In genomic region chr12:98900341-98900880, GRCm38 (mm10) we compare ENCODE assay signal across 8 mouse cellular contexts. TPM values are rescaled to one million over a fixed set of nuclear protein-coding genes. Genes with fewer than 3 reads are reported as not detected.
DNase-seq lines count a peak whose midpoint lies in the region; ATAC-seq and TF ChIP-seq lines count a peak whose summit lies in the region.

No protein-coding gene starts in this region.

- TF ChIP-seq CTCF in kidney, adult 2 months (conservative IDR thresholded peaks at IDR 0.05; ENCODE audit: insufficient read depth, insufficient read length, low read depth, low read length): no peak

- TF ChIP-seq POLR2A in kidney, adult 2 months (IDR thresholded peaks at IDR 0.05; ENCODE audit: low read depth, low read length): no peak

- H3K4me3 ChIP-seq in kidney, adult 2 months (ENCODE audit: insufficient read depth, low read depth, low read length): peak overlapping the region; percentile 84
- peak overlapping the region; percentile 89 for H3K4me3 ChIP-seq in forebrain, embryonic 10.5 days
- peak overlapping the region; percentile 75 for H3K4me3 ChIP-seq in intestine, embryonic 16.5 days (ENCODE audit: low read length)
- H3K4me3 ChIP-seq in megakaryocyte, embryonic 14.5 days (replicated peaks): peak overlapping the region; percentile 94
- H3K4me3 ChIP-seq in stomach, embryonic 15.5 days (replicated peaks): peak overlapping the region; percentile 77

- H3K27me3 ChIP-seq in kidney, adult 2 months (replicated peaks; ENCODE audit: control insufficient read depth, insufficient read depth, low read length): no peaks in the 10 kb centered on the region
- H3K27me3 ChIP-seq in forebrain, embryonic 10.5 days (ENCODE audit: poor library complexity, severe bottlenecking): peaks cover 9% of the 10 kb centered on the region; the same call in 1 of the 2 replicates
- H3K27me3 ChIP-seq in intestine, embryonic 16.5 days (replicated peaks; ENCODE audit: control insufficient read depth, insufficient read depth, low read length): 0 out of 2 replicates have a peak, but pooled peaks cover 8% of the 10 kb centered on the region
- H3K27me3 ChIP-seq in megakaryocyte, embryonic 14.5 days (replicated peaks): peaks cover 30% of the 10 kb centered on the region
- H3K27me3 ChIP-seq in stomach, embryonic 15.5 days (replicated peaks): peaks cover 4% of the 10 kb centered on the region; the same call in 1 of the 2 replicates

- H3K9ac ChIP-seq in intestine, embryonic 16.5 days (ENCODE audit: low read depth, low read length): peak overlapping the region; percentile 69
- peak overlapping the region; percentile 60; the same call in 1 of the 2 replicates for H3K9ac ChIP-seq in stomach, embryonic 15.5 days

- no peaks in the 10 kb centered on the region for H3K36me3 ChIP-seq in kidney, adult 2 months (ENCODE audit: control insufficient read depth, insufficient read depth, low read length)
- H3K36me3 ChIP-seq in forebrain, embryonic 10.5 days (replicated peaks): no peaks in the 10 kb centered on the region
- H3K36me3 ChIP-seq in intestine, embryonic 16.5 days (ENCODE audit: control insufficient read depth, insufficient read depth, low read length): no peaks in the 10 kb centered on the region
- no peaks in the 10 kb centered on the region for H3K36me3 ChIP-seq in megakaryocyte, embryonic 14.5 days (replicated peaks; ENCODE audit: low read length)
- no peaks in the 10 kb centered on the region for H3K36me3 ChIP-seq in stomach, embryonic 15.5 days

- peak overlapping the region; percentile 97 for H3K4me2 ChIP-seq in intestine, embryonic 16.5 days (ENCODE audit: low read depth, low read length)
- H3K4me2 ChIP-seq in stomach, embryonic 15.5 days: peak overlapping the region; percentile 97

- ATAC-seq in intestine, embryonic 16.5 days: peak; percentile 32; the same call in 1 of the 2 replicates
- ATAC-seq in stomach, embryonic 15.5 days (ENCODE audit: insufficient read depth, low FRiP score, low read depth): peak; percentile 33; the same call in 1 of the 2 replicates
- no peak for ATAC-seq in erythroid progenitor cell, adult 5-6 weeks (replicated peaks; ENCODE audit: low FRiP score, poor library complexity, severe bottlenecking)

- no peak for DNase-seq in kidney, adult 2 months
- DNase-seq in kidney, adult 18-20 months: no peak
- DNase-seq in MN1 (ENCODE audit: low spot score): peak; percentile 23
- DNase-seq in forebrain, embryonic 10.5 days (ENCODE audit: extremely low spot score, low spot score): peak; percentile 46

- 3% methylated on average over 31 of the region's 31 CpGs for WGBS in kidney, adult 2 months
- WGBS in forebrain, embryonic 10.5 days: 3% methylated on average over 31 of the region's 31 CpGs
- 4% methylated on average over 31 of the region's 31 CpGs for WGBS in intestine, embryonic 16.5 days
- WGBS in stomach, embryonic 15.5 days: 4% methylated on average over 30 of the region's 31 CpGs

- no peaks in the 10 kb centered on the region for H3K9me3 ChIP-seq in forebrain, embryonic 10.5 days
- H3K9me3 ChIP-seq in intestine, embryonic 16.5 days (ENCODE audit: control insufficient read depth, low read length): no peaks in the 10 kb centered on the region
- peaks cover 7% of the 10 kb centered on the region; the same call in 1 of the 2 replicates for H3K9me3 ChIP-seq in megakaryocyte, embryonic 14.5 days
- no peaks in the 10 kb centered on the region for H3K9me3 ChIP-seq in stomach, embryonic 15.5 days

- H3K4me1 ChIP-seq in kidney, adult 2 months (ENCODE audit: control insufficient read depth, insufficient read depth, low read length): no peaks in the 10 kb centered on the region
- H3K4me1 ChIP-seq in forebrain, embryonic 10.5 days: peaks cover 30% of the 10 kb centered on the region
- H3K4me1 ChIP-seq in intestine, embryonic 16.5 days (ENCODE audit: control insufficient read depth, insufficient read depth, low read length): 0 out of 2 replicates have a peak, but pooled peaks cover 3% of the 10 kb centered on the region
- H3K4me1 ChIP-seq in megakaryocyte, embryonic 14.5 days: peaks cover 10% of the 10 kb centered on the region
- H3K4me1 ChIP-seq in stomach, embryonic 15.5 days: no peaks in the 10 kb centered on the region

- H3K27ac ChIP-seq in kidney, adult 2 months (ENCODE audit: insufficient read depth, low read depth, low read length): no peak overlapping the region
- peak overlapping the region; percentile 92 for H3K27ac ChIP-seq in forebrain, embryonic 10.5 days
- H3K27ac ChIP-seq in intestine, embryonic 16.5 days (ENCODE audit: low read length): no peak overlapping the region
- no peak overlapping the region for H3K27ac ChIP-seq in stomach, embryonic 15.5 days

RNA-seq across cellular contexts. Expression of gene Eml5, which starts 0.9 kb away (rescaled TPM):
- 6.5 and 8.1 TPM in 2 replicates for polyA plus RNA-seq in kidney, adult 2 months (2012; rRNA removed)
- polyA plus RNA-seq in forebrain, embryonic 10.5 days (2016; fragmentation: Nextera tagmentation; extraction: Ambion mirVana): 20.5 and 21.0 TPM in 2 replicates
- 4.9 and 5.1 TPM in 2 replicates for polyA plus RNA-seq in intestine, embryonic 16.5 days (2015; fragmentation: Nextera tagmentation; extraction: Ambion mirVana)
- polyA plus RNA-seq in megakaryocyte, embryonic 14.5 days (2012; ENCODE audit: insufficient read depth, low replicate concordance): 0.09 TPM in 1 of 2 replicates, not detected in the other
- 10.4 and 10.9 TPM in 2 replicates for polyA plus RNA-seq in stomach, embryonic 15.5 days (2015; fragmentation: Nextera tagmentation; extraction: Ambion mirVana)
- 0.36 and 3.8 TPM in 2 replicates for total RNA-seq in erythroid progenitor cell, adult 5-6 weeks (2015; ENCODE audit: low replicate concordance)
- total RNA-seq in erythroid progenitor cell, adult 5-6 weeks (2017; ENCODE audit: low replicate concordance): 0.45 and 4.0 TPM in 2 replicates

RNA-seq across cellular contexts. Expression of gene Ttc8, which starts 20.0 kb away (rescaled TPM):
- polyA plus RNA-seq in kidney, adult 2 months (2012; rRNA removed): 36.1 and 38.7 TPM in 2 replicates
- polyA plus RNA-seq in forebrain, embryonic 10.5 days (2016; fragmentation: Nextera tagmentation; extraction: Ambion mirVana): 40.0 and 42.7 TPM in 2 replicates
- 13.1 and 14.6 TPM in 2 replicates for polyA plus RNA-seq in intestine, embryonic 16.5 days (2015; fragmentation: Nextera tagmentation; extraction: Ambion mirVana)
- polyA plus RNA-seq in megakaryocyte, embryonic 14.5 days (2012; ENCODE audit: insufficient read depth, low replicate concordance): 0.39 TPM in 1 of 2 replicates, not detected in the other
- polyA plus RNA-seq in stomach, embryonic 15.5 days (2015; fragmentation: Nextera tagmentation; extraction: Ambion mirVana): 21.7 and 25.0 TPM in 2 replicates
- total RNA-seq in erythroid progenitor cell, adult 5-6 weeks (2015; ENCODE audit: low replicate concordance): 4.2 and 4.7 TPM in 2 replicates
- total RNA-seq in erythroid progenitor cell, adult 5-6 weeks (2017; ENCODE audit: low replicate concordance): 0.39 TPM in 1 of 2 replicates, not detected in the other

Comparison
In these comparisons a context has a peak if more than half of its experiments do, and no peak if none do; other contexts are left out.
1. DNase-seq: peak in MN1 (single experiment) and forebrain, embryonic 10.5 days (single experiment); none in kidney, adult 2 months (single experiment) and kidney, adult 18-20 months (single experiment).
2. Peak in every context shown above with its lines, with median percentiles within 50 percentile points of each other: H3K4me3 ChIP-seq.